Mouse (Mus musculus): ENCODE measurements around the gene Nefh. TPM values are rescaled to one million over a fixed set of nuclear protein-coding genes. Genes with fewer than 3 reads are reported as not detected.

The Nefh gene
- polyA plus RNA-seq, 2 experiments = 0.16 to 0.22 TPM

DNA sequence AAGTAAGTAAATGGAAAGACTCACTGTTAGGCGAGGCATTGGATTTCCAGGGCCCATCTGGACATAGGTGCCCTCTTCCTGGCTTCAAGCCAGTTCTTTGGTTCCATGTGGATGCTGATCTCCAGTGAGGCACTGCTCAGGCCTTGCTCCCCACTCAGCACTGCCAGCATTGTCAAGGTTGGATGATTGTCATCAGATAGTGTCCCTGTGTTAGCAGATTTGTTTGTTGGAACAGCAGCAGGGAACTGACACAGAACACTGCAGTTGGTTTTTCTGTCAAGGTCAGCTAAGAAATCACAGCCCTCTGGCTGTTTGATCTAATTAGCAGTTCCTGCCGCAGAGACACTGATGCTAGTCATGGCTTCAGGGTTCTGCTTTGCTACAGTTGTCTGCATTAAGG is 26.6 kb downstream of the Nefh start:
- TF ChIP-seq EP300 (IDR thresholded peaks at IDR 0.05; ENCODE audit: low read depth) (no peak), CTCF (IDR thresholded peaks at IDR 0.05; ENCODE audit: low read depth) (no peak)
- no peaks in the 10 kb centered on the region; the same call in none of the 2 replicates for H3K36me3 ChIP-seq (replicated peaks; ENCODE audit: control insufficient read depth, insufficient read depth, low read depth)
- ATAC-seq (ENCODE audit: insufficient read depth) = no peak

DNA sequence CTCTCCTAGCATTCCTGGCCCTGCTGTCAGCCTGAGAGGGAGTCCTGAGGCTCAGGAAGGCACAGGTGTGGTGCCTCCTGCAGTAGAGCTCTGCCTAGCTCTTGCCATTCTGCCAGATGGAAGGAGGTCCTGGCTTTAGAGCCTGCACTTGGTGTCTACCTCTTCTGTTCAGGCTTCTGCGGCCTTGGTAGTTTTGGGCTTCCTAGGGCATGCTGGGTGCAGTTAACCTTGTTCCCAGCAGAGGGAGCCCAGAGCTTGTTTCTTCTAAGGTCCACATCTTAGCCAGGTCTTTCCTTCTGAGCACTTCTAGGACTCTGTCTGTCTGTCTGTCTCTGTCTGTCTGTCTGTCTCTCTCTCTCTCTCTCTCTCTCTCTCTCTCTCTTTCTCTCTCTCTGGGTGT is 31.8 kb downstream of the Nefh start:
- ATAC-seq (ENCODE audit: insufficient read depth) (no peak), DNase-seq (ENCODE audit: low read depth in 3 of 3, low spot score in 3 of 3) (peak; percentile 35 to 44 (median 43))
- Histone ChIP-seq H3K9ac (replicated peaks) (no peak overlapping the region), H3K36me3 (replicated peaks; ENCODE audit: control insufficient read depth, insufficient read depth, low read depth) (no peaks in the 10 kb centered on the region; the same call in none of the 2 replicates), H3K27ac (no peak overlapping the region), H3K4me2 (ENCODE audit: low read depth) (no peak overlapping the region), H3K9me3 (ENCODE audit: control insufficient read depth, low read length) (no peaks in the 10 kb centered on the region), H3K4me1 (replicated peaks; ENCODE audit: control insufficient read depth in 2 of 2, insufficient read depth in 2 of 2, low read length in 1 of 2) (no peaks in the 10 kb centered on the region), H3K4me3 (ENCODE audit: insufficient read depth in 1 of 2, low read depth in 2 of 2, low read length in 2 of 2) (no peak overlapping the region), H3K27me3 (ENCODE audit: control insufficient read depth, insufficient read depth, low read length) (no peaks in the 10 kb centered on the region)
- WGBS (ENCODE audit: insufficient replicate concordance) = 43% methylated on average over 1 of the region's 1 CpGs
- TF ChIP-seq CTCF (IDR thresholded peaks at IDR 0.05; ENCODE audit: low read depth) (peak; percentile 86), EP300 (IDR thresholded peaks at IDR 0.05; ENCODE audit: low read depth) (no peak)

More for the DNA sequence above, 26.6 kb downstream of the Nefh start:
- H3K4me3 ChIP-seq (ENCODE audit: insufficient read depth in 1 of 2, low read depth in 2 of 2, low read length in 2 of 2) = no peak overlapping the region
- DNase-seq (ENCODE audit: low read depth in 3 of 3, low spot score in 3 of 3) = no peak
- H3K4me2 ChIP-seq (ENCODE audit: low read depth) = no peak overlapping the region
- no peak overlapping the region for H3K9ac ChIP-seq (replicated peaks)
- H3K9me3 ChIP-seq (ENCODE audit: control insufficient read depth, low read length) = no peaks in the 10 kb centered on the region
- no peaks in the 10 kb centered on the region for H3K27me3 ChIP-seq (ENCODE audit: control insufficient read depth, insufficient read depth, low read length)
- no peaks in the 10 kb centered on the region for H3K4me1 ChIP-seq (replicated peaks; ENCODE audit: control insufficient read depth in 2 of 2, insufficient read depth in 2 of 2, low read length in 1 of 2)
- WGBS (ENCODE audit: insufficient replicate concordance) = 77% methylated on average over 2 of the region's 2 CpGs
- H3K27ac ChIP-seq = no peak overlapping the region

DNA sequence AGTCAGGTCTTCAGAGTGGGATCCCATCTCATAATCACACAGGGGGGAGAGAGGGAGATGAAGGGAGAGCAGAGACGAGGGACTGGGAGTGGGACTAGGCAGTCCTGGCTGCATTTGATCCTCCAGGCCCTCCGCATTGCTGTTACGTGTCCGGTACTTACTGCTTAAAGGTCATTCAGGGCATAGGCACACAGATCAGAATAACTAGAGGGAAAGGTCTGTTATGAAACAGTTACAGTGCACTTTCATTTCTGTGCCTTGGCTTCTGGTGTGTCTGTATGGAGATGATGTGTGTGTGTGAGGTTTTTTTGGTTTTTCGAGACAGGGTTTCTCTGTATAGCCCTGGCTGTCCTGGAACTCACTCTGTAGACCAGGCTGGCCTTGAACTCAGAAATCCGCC is 41.6 kb downstream of the Nefh start:
- Histone ChIP-seq H3K27me3 (ENCODE audit: control insufficient read depth, insufficient read depth, low read length) (no peaks in the 10 kb centered on the region), H3K27ac (no peak overlapping the region), H3K9me3 (ENCODE audit: control insufficient read depth, low read length) (no peaks in the 10 kb centered on the region), H3K4me3 (ENCODE audit: insufficient read depth in 1 of 2, low read depth in 2 of 2, low read length in 2 of 2) (no peak overlapping the region), H3K4me1 (replicated peaks; ENCODE audit: control insufficient read depth in 2 of 2, insufficient read depth in 2 of 2, low read length in 1 of 2) (no peaks in the 10 kb centered on the region), H3K4me2 (ENCODE audit: low read depth) (no peak overlapping the region), H3K36me3 (replicated peaks; ENCODE audit: control insufficient read depth, insufficient read depth, low read depth) (peaks cover 12% of the 10 kb centered on the region), H3K9ac (replicated peaks) (no peak overlapping the region)
- DNase-seq (ENCODE audit: low read depth in 3 of 3, low spot score in 3 of 3) = no peak
- no peak for ATAC-seq (ENCODE audit: insufficient read depth)
- 77% methylated on average over 6 of the region's 6 CpGs for WGBS (ENCODE audit: insufficient replicate concordance)
- TF ChIP-seq EP300 (IDR thresholded peaks at IDR 0.05; ENCODE audit: low read depth) = no peak
- TF ChIP-seq CTCF (IDR thresholded peaks at IDR 0.05; ENCODE audit: low read depth) = no peak

DNA sequence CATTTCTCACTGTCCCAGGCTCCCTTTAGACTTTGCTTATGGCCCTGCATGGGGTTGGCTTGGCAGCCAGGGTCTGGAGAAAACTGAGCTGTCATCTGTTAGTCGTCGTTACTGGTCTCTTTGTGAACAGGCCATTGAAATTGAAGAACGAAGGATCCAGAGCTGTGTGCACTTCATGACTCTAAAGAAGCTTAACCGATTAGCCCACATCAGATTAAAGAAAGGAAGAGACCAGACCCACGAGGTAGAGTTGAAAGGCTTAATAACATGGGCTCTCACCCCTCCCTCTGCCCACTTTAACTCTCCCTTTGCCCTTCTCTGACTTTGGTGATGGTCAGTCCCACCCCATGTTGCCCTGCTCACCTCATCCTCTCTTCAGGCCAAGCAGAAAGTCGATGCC is 45.9 kb downstream of the Nefh start:
- H3K4me2 ChIP-seq (ENCODE audit: low read depth) = no peak overlapping the region
- H3K27ac ChIP-seq = no peak overlapping the region
- peaks cover 14% of the 10 kb centered on the region for H3K36me3 ChIP-seq (replicated peaks; ENCODE audit: control insufficient read depth, insufficient read depth, low read depth)
- H3K9me3 ChIP-seq (ENCODE audit: control insufficient read depth, low read length) = no peaks in the 10 kb centered on the region
- 71% methylated on average over 6 of the region's 6 CpGs for WGBS (ENCODE audit: insufficient replicate concordance)
- H3K27me3 ChIP-seq (ENCODE audit: control insufficient read depth, insufficient read depth, low read length) = no peaks in the 10 kb centered on the region
- TF ChIP-seq CTCF (IDR thresholded peaks at IDR 0.05; ENCODE audit: low read depth) (no peak), EP300 (IDR thresholded peaks at IDR 0.05; ENCODE audit: low read depth) (no peak)
- DNase-seq (ENCODE audit: low read depth in 3 of 3, low spot score in 3 of 3) (no peak), ATAC-seq (ENCODE audit: insufficient read depth) (no peak)
- no peak overlapping the region for H3K4me3 ChIP-seq (ENCODE audit: insufficient read depth in 1 of 2, low read depth in 2 of 2, low read length in 2 of 2)
- no peak overlapping the region for H3K9ac ChIP-seq (replicated peaks)
- H3K4me1 ChIP-seq (replicated peaks; ENCODE audit: control insufficient read depth in 2 of 2, insufficient read depth in 2 of 2, low read length in 1 of 2) = no peaks in the 10 kb centered on the region

- ATAC-seq (ENCODE audit: insufficient read depth) = no peak
- 58% methylated on average over 5 of the region's 5 CpGs for WGBS (ENCODE audit: insufficient replicate concordance)
- Histone ChIP-seq H3K36me3 (replicated peaks; ENCODE audit: control insufficient read depth, insufficient read depth, low read depth) (peaks cover 14% of the 10 kb centered on the region), H3K4me2 (ENCODE audit: low read depth) (no peak overlapping the region), H3K9me3 (ENCODE audit: control insufficient read depth, low read length) (no peaks in the 10 kb centered on the region), H3K27me3 (ENCODE audit: control insufficient read depth, insufficient read depth, low read length) (no peaks in the 10 kb centered on the region), H3K27ac (no peak overlapping the region), H3K9ac (replicated peaks) (no peak overlapping the region), H3K4me3 (ENCODE audit: insufficient read depth in 1 of 2, low read depth in 2 of 2, low read length in 2 of 2) (no peak overlapping the region), H3K4me1 (replicated peaks; ENCODE audit: control insufficient read depth in 2 of 2, insufficient read depth in 2 of 2, low read length in 1 of 2) (peaks cover 0 to 4% of the 10 kb centered on the region in 2 experiments; a peak in 2 of 4 replicates)
- no peak for TF ChIP-seq EP300 (IDR thresholded peaks at IDR 0.05; ENCODE audit: low read depth)
- peak; percentile 69 for TF ChIP-seq CTCF (IDR thresholded peaks at IDR 0.05; ENCODE audit: low read depth)
- peak in 1 of 3 experiments; percentile 23 for DNase-seq (ENCODE audit: low read depth in 3 of 3, low spot score in 3 of 3)
Observed at GRCm38 (mm10) chr11:4900437-4900836, 47.4 kb downstream of the Nefh start.
